Mouse (Mus musculus) monocyte, adult 5-6 weeks (primary cell): Measurements from ENCODE around the gene Stk38. TPM values are rescaled to one million over a fixed set of nuclear protein-coding genes. Genes with fewer than 3 reads are reported as not detected.

Source experiments
- total RNA-seq: library from RNA; stranded (forward); fragments of 200-1000, 200-491, 200-594 nt; gene quantifications from 3 replicates; pipeline ENCODE4 v1.2.3, GENCODE M21; 2017

The Stk38 gene
- total RNA-seq, 1 experiment from 2014 or later: 402 TPM

Other genes starting within 250 kb of the Stk38 start
- gene Mapk13, start 238.7 kb downstream of the Stk38 start, total RNA-seq: 1.5 to 2.3 TPM (median 1.8 TPM) in 3 replicates
- 6.7 to 16.8 TPM (median 7.3 TPM) in 3 replicates for gene Brpf3, start 206.9 kb downstream of the Stk38 start, total RNA-seq
- not detected in 3 replicates for gene Pnpla1, start 149.6 kb downstream of the Stk38 start, total RNA-seq
- gene 4930539E08Rik, start 92.7 kb downstream of the Stk38 start, total RNA-seq: 0.38 to 0.78 TPM in 2 of 3 replicates, not detected in the other
- not detected in 3 replicates for gene Pxt1, start 64.2 kb downstream of the Stk38 start, total RNA-seq
- 67.0 to 103 TPM (median 95.1 TPM) in 3 replicates for gene Kctd20, start 56.0 kb downstream of the Stk38 start, total RNA-seq
- 679 to 753 TPM (median 702 TPM) in 3 replicates for gene Srsf3, start 24.6 kb upstream of the Stk38 start, total RNA-seq
- gene Cdkn1a, start 83.0 kb upstream of the Stk38 start, total RNA-seq: 10.7 to 29.2 TPM (median 15.7 TPM) in 3 replicates
- gene Rab44, start 106.2 kb upstream of the Stk38 start, total RNA-seq: 19.9 to 98.4 TPM (median 83.3 TPM) in 3 replicates
- 2.1 TPM in 1 of 3 replicates, not detected in the others for gene Cpne5, start 230.2 kb upstream of the Stk38 start, total RNA-seq